18 mouse cellular contexts compared by ENCODE assay signal in the genomic region with DNA sequence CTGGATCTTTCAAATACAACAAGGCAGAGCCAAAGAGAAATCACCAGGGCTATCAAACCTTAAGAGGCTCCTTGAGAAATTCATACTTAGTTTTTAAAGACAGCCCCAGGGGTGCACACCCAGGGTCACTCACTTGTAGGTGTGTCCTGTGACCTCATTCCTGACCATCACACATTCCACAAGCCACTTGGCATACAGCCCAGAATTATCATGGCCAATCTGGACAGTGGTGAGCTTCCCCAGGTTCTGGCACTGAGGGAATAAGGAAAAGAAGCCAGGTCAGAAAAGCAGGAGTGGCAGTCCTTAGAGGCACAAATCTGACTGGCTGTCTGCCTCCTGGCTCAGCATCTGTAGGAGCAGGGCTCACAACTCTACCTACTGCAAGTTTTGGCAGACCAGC. TPM values are rescaled to one million over a fixed set of nuclear protein-coding genes. Genes with fewer than 3 reads are reported as not detected.
DNase-seq lines count a peak whose midpoint lies in the region; ATAC-seq and TF ChIP-seq lines count a peak whose summit lies in the region.
"Had no signal": no experiment of that assay in that cellular context is flagged by ENCODE, and none has a peak within 500 bp of the region (broad histone marks: within the 10 kb centered on the region; RNA-seq: fewer than 3 reads in every experiment).

No protein-coding gene starts in this region.

- CTCF ChIA-PET in Patski (lab: Charles Lee) = no interaction called here

- no peaks in the 10 kb centered on the region for H3K27me3 ChIP-seq in heart, embryonic 12.5 days (replicated peaks)
- no peaks in the 10 kb centered on the region for H3K27me3 ChIP-seq in Patski
- no peaks in the 10 kb centered on the region for H3K27me3 ChIP-seq in kidney, postnatal 0 days (ENCODE audit: insufficient read depth, low read length)
- H3K27me3 ChIP-seq: forebrain, embryonic 15.5 days; liver, embryonic 13.5 days; neural tube, embryonic 15.5 days had no signal

- TF ChIP-seq CTCF in Patski (IDR thresholded peaks at IDR 0.05) = no peak
- TF ChIP-seq CTCF in kidney, postnatal 0 days (IDR thresholded peaks at IDR 0.05; ENCODE audit: low read depth) = no peak

- no peak overlapping the region for H3K4me3 ChIP-seq in heart, embryonic 12.5 days
- H3K4me3 ChIP-seq in kidney, postnatal 0 days (replicated peaks; ENCODE audit: low read depth, low read length) = no peak overlapping the region
- H3K4me3 ChIP-seq: forebrain, embryonic 15.5 days; liver, embryonic 13.5 days; neural tube, embryonic 15.5 days had no signal

- no peak for DNase-seq in heart, adult 9 months (ENCODE audit: low spot score in 2 of 2)
- DNase-seq in 3134 (ENCODE audit: extremely low read depth, insufficient read length, low spot score) (peak; percentile 46), Patski (ENCODE audit: low read depth, low spot score) (peak; percentile 35)
- peak; percentile 16 for DNase-seq in kidney, postnatal 0 days (ENCODE audit: low spot score)
- DNase-seq in B cell, adult 2 months = no peak
- DNase-seq in embryo, embryonic 11 days = no peak
- DNase-seq: cerebellum, adult 11-12 months; gastrocnemius, postnatal 10 days; layer of hippocampus, adult 9-11 months; liver, embryonic 13.5 days; retina, postnatal 1 day; spleen, adult 18-20 months had no signal

- in situ Hi-C loops in Patski (cut with MboI; ENCODE audit: low pct_unique_long_range_greater_than_20kb) = no loop called here

- no peak overlapping the region for H3K4me2 ChIP-seq in heart, embryonic 12.5 days
- H3K4me2 ChIP-seq in kidney, postnatal 0 days (ENCODE audit: low read length) = no peak overlapping the region
- H3K4me2 ChIP-seq: forebrain, embryonic 15.5 days; heart, embryonic 11.5 days; liver, embryonic 13.5 days; neural tube, embryonic 15.5 days had no signal

- H3K36me3 ChIP-seq in heart, embryonic 12.5 days = peaks cover 99% of the 10 kb centered on the region
- H3K36me3 ChIP-seq in kidney, postnatal 0 days (ENCODE audit: insufficient read depth, low read length) = peaks cover 78% of the 10 kb centered on the region

- H3K9me3 ChIP-seq in heart, embryonic 12.5 days (replicated peaks) = no peaks in the 10 kb centered on the region
- no peaks in the 10 kb centered on the region for H3K9me3 ChIP-seq in kidney, postnatal 0 days (replicated peaks; ENCODE audit: low read length)
- H3K9me3 ChIP-seq: forebrain, embryonic 15.5 days; liver, embryonic 13.5 days; neural tube, embryonic 15.5 days had no signal

- POLR2A ChIA-PET in Patski (lab: Charles Lee) = interaction anchor here (0.5 kb wide), 1 partner anchor 49 kb away, joined by 3 read pairs; no protein-coding TSS in a partner anchor

- H3K27ac ChIP-seq in heart, embryonic 12.5 days (ENCODE audit: poor library complexity, severe bottlenecking) = no peak overlapping the region
- no peak overlapping the region for H3K27ac ChIP-seq in kidney, postnatal 0 days
- H3K27ac ChIP-seq: forebrain, embryonic 15.5 days; liver, embryonic 13.5 days; neural tube, embryonic 15.5 days; stomach, postnatal 0 days had no signal

- H3K9ac ChIP-seq in heart, embryonic 12.5 days = no peak overlapping the region
- no peak overlapping the region for H3K9ac ChIP-seq in kidney, postnatal 0 days (ENCODE audit: low read depth, low read length)
- H3K9ac ChIP-seq: forebrain, embryonic 15.5 days; liver, embryonic 13.5 days; neural tube, embryonic 15.5 days had no signal

- peak; percentile 51; the same call in 1 of the 2 replicates for ATAC-seq in heart, embryonic 12.5 days (ENCODE audit: insufficient number of reproducible peaks, low FRiP score)
- peak; percentile 62 for ATAC-seq in Patski
- ATAC-seq in kidney, postnatal 0 days (replicated peaks; ENCODE audit: low FRiP score, low read depth) = 0 out of 2 replicates have a peak, but pooled peaks have one; percentile 57
- no peak for ATAC-seq in activated CD4-positive, CD25-positive, alpha-beta regulatory T cell, adult 4 months
- ATAC-seq: forebrain, embryonic 15.5 days had no signal

- H3K4me1 ChIP-seq in heart, embryonic 12.5 days (replicated peaks) = 0 out of 2 replicates have a peak, but pooled peaks cover 4% of the 10 kb centered on the region
- no peaks in the 10 kb centered on the region for H3K4me1 ChIP-seq in kidney, postnatal 0 days (replicated peaks; ENCODE audit: insufficient read depth, low read length)
- H3K4me1 ChIP-seq: forebrain, embryonic 15.5 days; liver, embryonic 13.5 days; neural tube, embryonic 15.5 days had no signal

RNA-seq across cellular contexts. Expression of a gene that starts 33.4 kb away (rescaled TPM):
- polyA plus RNA-seq in heart, embryonic 12.5 days (2016; fragmentation: Nextera tagmentation; extraction: Ambion mirVana) = 9.3 and 10.1 TPM in 2 replicates
- polyA plus RNA-seq in Patski (2021) = not detected
- polyA plus RNA-seq in kidney, postnatal 0 days (2015; fragmentation: Nextera tagmentation; extraction: Ambion mirVana) = 2.0 and 2.2 TPM in 2 replicates
- polyA plus RNA-seq in activated CD4-positive, CD25-positive, alpha-beta regulatory T cell, adult 4 months (2017; shearing (Covaris generic)) = under 1 TPM in 1 of 2 experiments, not detected in 1; 0.09 TPM

Comparison
In these comparisons a context has a peak if more than half of its experiments do, and no peak if none do; other contexts are left out.
1. DNase-seq: peak in 3134 (single experiment), Patski (single experiment) and kidney, postnatal 0 days (single experiment); none in heart, adult 9 months (0 of 2), B cell, adult 2 months (0 of 2) and embryo, embryonic 11 days (single experiment).